Mouse (Mus musculus): ENCODE data around the gene Prr5. TPM values are rescaled to one million over a fixed set of nuclear protein-coding genes. Genes with fewer than 3 reads are reported as not detected.

Gene Prr5
- polyA plus RNA-seq, 1 experiment from 2014 or later = 16.3 TPM

GRCm38 (mm10) chr15:84662952-84663684 lies 6.3 kb upstream of the Prr5 start:
- H3K36me3 ChIP-seq = no peaks in the 10 kb centered on the region
- H3K27me3 ChIP-seq (ENCODE audit: low read depth, poor library complexity, severe bottlenecking) = peaks cover 36% of the 10 kb centered on the region
- WGBS = under 1% methylated on average over 55 of the region's 56 CpGs
- H3K27ac ChIP-seq = peak overlapping the region; percentile 69
- H3K4me1 ChIP-seq = peaks cover 34% of the 10 kb centered on the region
- no peaks in the 10 kb centered on the region for H3K9me3 ChIP-seq (replicated peaks)
- DNase-seq (ENCODE audit: low spot score) = peak; percentile 89
- H3K4me3 ChIP-seq = peak overlapping the region; percentile 61

GRCm38 (mm10) chr15:84663685-84664060 lies 5.7 kb upstream of the Prr5 start:
- Histone ChIP-seq H3K27ac (peak overlapping the region; percentile 69), H3K36me3 (no peaks in the 10 kb centered on the region), H3K27me3 (ENCODE audit: low read depth, poor library complexity, severe bottlenecking) (peaks cover 36% of the 10 kb centered on the region), H3K9me3 (replicated peaks) (no peaks in the 10 kb centered on the region), H3K4me3 (peak overlapping the region; percentile 61), H3K4me1 (peaks cover 34% of the 10 kb centered on the region)
- WGBS = 49% methylated on average over 10 of the region's 10 CpGs
- DNase-seq (ENCODE audit: low spot score) = no peak

- Histone ChIP-seq H3K4me1 (peaks cover 34% of the 10 kb centered on the region), H3K9me3 (replicated peaks) (no peaks in the 10 kb centered on the region), H3K27ac (peak overlapping the region; percentile 64; the same call in 1 of the 2 replicates), H3K4me3 (no peak overlapping the region), H3K36me3 (no peaks in the 10 kb centered on the region), H3K27me3 (ENCODE audit: low read depth, poor library complexity, severe bottlenecking) (peaks cover 36% of the 10 kb centered on the region)
- 23% methylated on average over 16 of the region's 16 CpGs for WGBS
- DNase-seq (ENCODE audit: low spot score) = no peak
Measured at GRCm38 (mm10) chr15:84664542-84665460, 4.6 kb upstream of the Prr5 start.

- no peak overlapping the region for H3K27ac ChIP-seq
- H3K27me3 ChIP-seq (ENCODE audit: low read depth, poor library complexity, severe bottlenecking) = peaks cover 36% of the 10 kb centered on the region
- 65% methylated on average over 9 of the region's 9 CpGs for WGBS
- peaks cover 34% of the 10 kb centered on the region for H3K4me1 ChIP-seq
- H3K9me3 ChIP-seq (replicated peaks) = no peaks in the 10 kb centered on the region
- no peaks in the 10 kb centered on the region for H3K36me3 ChIP-seq
- DNase-seq (ENCODE audit: low spot score) = no peak
- no peak overlapping the region for H3K4me3 ChIP-seq
Measured at GRCm38 (mm10) chr15:84665662-84666061, 3.8 kb upstream of the Prr5 start.

- DNase-seq (ENCODE audit: low spot score) = no peak
- H3K27me3 ChIP-seq (ENCODE audit: low read depth, poor library complexity, severe bottlenecking) = peaks cover 36% of the 10 kb centered on the region
- WGBS = 82% methylated on average over 4 of the region's 4 CpGs
- no peaks in the 10 kb centered on the region for H3K36me3 ChIP-seq
- peaks cover 34% of the 10 kb centered on the region for H3K4me1 ChIP-seq
- no peak overlapping the region for H3K27ac ChIP-seq
- no peaks in the 10 kb centered on the region for H3K9me3 ChIP-seq (replicated peaks)
- no peak overlapping the region for H3K4me3 ChIP-seq
Measured at GRCm38 (mm10) chr15:84666065-84666464, 3.4 kb upstream of the Prr5 start.

GRCm38 (mm10) chr15:84667601-84668000 lies 1.8 kb upstream of the Prr5 start:
- no peaks in the 10 kb centered on the region for H3K9me3 ChIP-seq (replicated peaks)
- no peak for DNase-seq (ENCODE audit: low spot score)
- H3K4me1 ChIP-seq = peaks cover 31% of the 10 kb centered on the region
- H3K4me3 ChIP-seq = no peak overlapping the region
- H3K27ac ChIP-seq = no peak overlapping the region
- H3K36me3 ChIP-seq = no peaks in the 10 kb centered on the region
- 72% methylated on average over 6 of the region's 6 CpGs for WGBS
- H3K27me3 ChIP-seq (ENCODE audit: low read depth, poor library complexity, severe bottlenecking) = peaks cover 36% of the 10 kb centered on the region

GRCm38 (mm10) chr15:84669771-84670656 lies 594 bp downstream of the Prr5 start:
- WGBS = 90% methylated on average over 23 of the region's 23 CpGs
- H3K4me1 ChIP-seq = peaks cover 17% of the 10 kb centered on the region
- H3K27me3 ChIP-seq (ENCODE audit: low read depth, poor library complexity, severe bottlenecking) = peaks cover 18% of the 10 kb centered on the region
- H3K4me3 ChIP-seq = no peak overlapping the region
- no peak overlapping the region for H3K27ac ChIP-seq
- H3K9me3 ChIP-seq (replicated peaks) = no peaks in the 10 kb centered on the region
- no peaks in the 10 kb centered on the region for H3K36me3 ChIP-seq
- no peak for DNase-seq (ENCODE audit: low spot score)

GRCm38 (mm10) chr15:84670657-84671055 lies 1.2 kb downstream of the Prr5 start:
- peaks cover 11% of the 10 kb centered on the region; the same call in 1 of the 2 replicates for H3K27me3 ChIP-seq (ENCODE audit: low read depth, poor library complexity, severe bottlenecking)
- no peaks in the 10 kb centered on the region for H3K9me3 ChIP-seq (replicated peaks)
- no peak for DNase-seq (ENCODE audit: low spot score)
- peaks cover 13% of the 10 kb centered on the region; the same call in 1 of the 2 replicates for H3K4me1 ChIP-seq
- no peaks in the 10 kb centered on the region for H3K36me3 ChIP-seq
- H3K4me3 ChIP-seq = no peak overlapping the region
- 92% methylated on average over 4 of the region's 4 CpGs for WGBS
- H3K27ac ChIP-seq = no peak overlapping the region

GRCm38 (mm10) chr15:84671401-84672307 lies 2.2 kb downstream of the Prr5 start:
- H3K27ac ChIP-seq = no peak overlapping the region
- peaks cover 1% of the 10 kb centered on the region; the same call in 1 of the 2 replicates for H3K27me3 ChIP-seq (ENCODE audit: low read depth, poor library complexity, severe bottlenecking)
- H3K4me1 ChIP-seq = peaks cover 21% of the 10 kb centered on the region; the same call in 1 of the 2 replicates
- no peaks in the 10 kb centered on the region for H3K36me3 ChIP-seq
- H3K4me3 ChIP-seq = no peak overlapping the region
- no peaks in the 10 kb centered on the region for H3K9me3 ChIP-seq (replicated peaks)
- WGBS = 59% methylated on average over 9 of the region's 9 CpGs
- DNase-seq (ENCODE audit: low spot score) = peak; percentile 56

GRCm38 (mm10) chr15:84672308-84672615 lies 2.8 kb downstream of the Prr5 start:
- Histone ChIP-seq H3K27ac (no peak overlapping the region), H3K27me3 (ENCODE audit: low read depth, poor library complexity, severe bottlenecking) (no peaks in the 10 kb centered on the region), H3K36me3 (no peaks in the 10 kb centered on the region), H3K4me1 (peaks cover 21% of the 10 kb centered on the region; the same call in 1 of the 2 replicates), H3K9me3 (replicated peaks) (no peaks in the 10 kb centered on the region), H3K4me3 (no peak overlapping the region)
- DNase-seq (ENCODE audit: low spot score) = no peak
- WGBS = 83% methylated on average over 4 of the region's 4 CpGs

- Histone ChIP-seq H3K27ac (no peak overlapping the region), H3K36me3 (no peaks in the 10 kb centered on the region), H3K9me3 (replicated peaks) (no peaks in the 10 kb centered on the region), H3K27me3 (ENCODE audit: low read depth, poor library complexity, severe bottlenecking) (no peaks in the 10 kb centered on the region), H3K4me1 (peaks cover 21% of the 10 kb centered on the region; the same call in 1 of the 2 replicates), H3K4me3 (no peak overlapping the region)
- DNase-seq (ENCODE audit: low spot score) = no peak
- 86% methylated on average over 3 of the region's 3 CpGs for WGBS
Measured at GRCm38 (mm10) chr15:84672616-84673015, 3.2 kb downstream of the Prr5 start.
